Mouse (Mus musculus) v-Abl transformed pro-B cells (cell line): Measurements from ENCODE around the gene Slc30a10.

Source experiments
- in situ Hi-C, 2 experiments: fragments of 400-800 bp; cut with MboI; formaldehyde crosslinking; loops; one replicate each; pipeline ENCODE4 v1.15.1; 2025; ENCODE audit not compliant: unreplicated experiment in 2 of 2

Slc30a10 gene

GRCm38 (mm10) chr1:185511306-185511705 lies 56.7 kb downstream of the Slc30a10 start:
- in situ Hi-C loops = loop anchor here in 1 of 2 experiments (10.0 kb wide), 1 partner anchor 687 kb away; no protein-coding TSS in a partner anchor

- in situ Hi-C loops = loop anchor here in 1 of 2 experiments (10.0 kb wide), 1 partner anchor 691 kb away; no protein-coding TSS in a partner anchor
Measured at GRCm38 (mm10) chr1:185515526-185515979, 60.9 kb downstream of the Slc30a10 start.

GRCm38 (mm10) chr1:185516041-185516440 lies 61.4 kb downstream of the Slc30a10 start:
- in situ Hi-C loops = loop anchor here in 1 of 2 experiments (10.0 kb wide), 1 partner anchor 691 kb away; no protein-coding TSS in a partner anchor

GRCm38 (mm10) chr1:185517566-185517965 lies 62.9 kb downstream of the Slc30a10 start:
- in situ Hi-C loops = loop anchor here in 1 of 2 experiments (10.0 kb wide), 1 partner anchor 693 kb away; no protein-coding TSS in a partner anchor
